Mouse (Mus musculus) cerebellum, adult 18-20 months (tissue): ENCODE data around the gene Cbwd1.
A peak's percentile ranks its signal among the peaks of the same experiment; 100 is the strongest.
"Not testable (repeated sequence)": the region's sequence is repeated elsewhere in the genome, so short reads cannot be mapped to it uniquely, and the experiment has no call there.

ENCODE experiments used
- DNase-seq, 2 experiments: peaks; one replicate each; pipeline ENCODE4 v3.0.0; 2021

Gene Cbwd1

GRCm38 (mm10) chr19:24896536-24896935, 64.9 kb downstream of the Cbwd1 start:
- no peak for DNase-seq

GRCm38 (mm10) chr19:24886888-24887287, 74.5 kb downstream of the Cbwd1 start:
- no peak for DNase-seq

- DNase-seq, result peak; percentile 39 to 49
Measured at GRCm38 (mm10) chr19:24885504-24885903, 75.9 kb downstream of the Cbwd1 start.

GRCm38 (mm10) chr19:24881237-24881636, 80.2 kb downstream of the Cbwd1 start:
- DNase-seq, result no peak

GRCm38 (mm10) chr19:24875129-24875870, 86.1 kb downstream of the Cbwd1 start, which contains the start of gene Gm10053:
Gene Gm10053 (plus strand): TSS chr19:24875686.
- DNase-seq, result not testable (repeated sequence)

GRCm38 (mm10) chr19:24873873-24874272, 87.5 kb downstream of the Cbwd1 start:
- no peak for DNase-seq

GRCm38 (mm10) chr19:24871037-24871635, 90.3 kb downstream of the Cbwd1 start:
- peak; percentile 20 to 58 for DNase-seq
